Mouse (Mus musculus) retina, adult 2 months (tissue): ENCODE measurements at regions not wholly inside any gene's neighbourhood (a gene's known extent, or its start where the extent isn't known, plus 50 kb on each side); places are given as distances from the start of the nearest gene placed in this dataset.

ENCODE experiments used
- DNase-seq: peaks from one replicate; pipeline ENCODE4 v3.0.0-alpha.2; 2012; ENCODE audit warnings: low read depth, low spot score

- DNase-seq, result no peak
Observed at GRCm38 (mm10) chr15:57187840-57188457, 289.5 kb downstream of the Slc22a22 start.

DNA sequence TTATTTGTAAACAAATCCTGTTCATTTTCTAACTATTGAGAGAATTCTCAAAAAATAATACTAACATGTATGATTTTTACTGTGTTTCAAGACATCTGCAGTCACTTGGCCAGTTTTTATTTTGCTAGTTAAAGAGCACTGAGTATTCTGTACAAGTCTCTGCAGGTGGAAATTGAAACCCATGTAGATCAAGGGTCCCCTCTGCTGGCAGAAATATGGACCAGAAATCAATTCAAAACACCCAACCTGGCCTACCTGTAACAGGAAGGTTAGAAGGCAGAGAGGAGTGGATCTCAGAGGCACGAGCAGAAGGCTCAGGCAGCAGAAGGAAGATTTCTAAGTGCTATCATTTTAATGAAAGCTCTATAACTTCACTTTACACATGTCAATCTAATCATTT is 298.3 kb downstream of the Slc22a22 start:
- no peak for DNase-seq

DNA sequence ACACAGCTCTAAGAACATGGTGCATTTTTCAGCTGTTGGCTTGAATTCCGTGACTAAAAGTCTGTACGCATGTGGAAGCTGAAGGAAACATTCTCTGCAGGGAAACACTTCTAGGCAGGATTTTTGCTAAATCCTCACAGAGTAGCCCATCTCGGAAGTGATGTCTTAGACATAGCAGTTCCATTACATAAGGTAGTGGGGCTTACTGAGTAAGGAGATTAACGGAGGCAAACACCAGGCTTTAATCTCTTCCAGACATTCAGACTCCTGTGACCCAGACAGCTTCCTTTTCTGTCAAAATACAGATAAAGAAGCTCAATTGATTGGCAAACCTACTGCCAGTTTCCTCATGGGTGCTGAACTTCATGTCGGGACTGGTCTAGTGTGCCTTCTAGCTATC is 304.7 kb downstream of the Slc22a22 start:
- DNase-seq, result peak; percentile 4

DNA sequence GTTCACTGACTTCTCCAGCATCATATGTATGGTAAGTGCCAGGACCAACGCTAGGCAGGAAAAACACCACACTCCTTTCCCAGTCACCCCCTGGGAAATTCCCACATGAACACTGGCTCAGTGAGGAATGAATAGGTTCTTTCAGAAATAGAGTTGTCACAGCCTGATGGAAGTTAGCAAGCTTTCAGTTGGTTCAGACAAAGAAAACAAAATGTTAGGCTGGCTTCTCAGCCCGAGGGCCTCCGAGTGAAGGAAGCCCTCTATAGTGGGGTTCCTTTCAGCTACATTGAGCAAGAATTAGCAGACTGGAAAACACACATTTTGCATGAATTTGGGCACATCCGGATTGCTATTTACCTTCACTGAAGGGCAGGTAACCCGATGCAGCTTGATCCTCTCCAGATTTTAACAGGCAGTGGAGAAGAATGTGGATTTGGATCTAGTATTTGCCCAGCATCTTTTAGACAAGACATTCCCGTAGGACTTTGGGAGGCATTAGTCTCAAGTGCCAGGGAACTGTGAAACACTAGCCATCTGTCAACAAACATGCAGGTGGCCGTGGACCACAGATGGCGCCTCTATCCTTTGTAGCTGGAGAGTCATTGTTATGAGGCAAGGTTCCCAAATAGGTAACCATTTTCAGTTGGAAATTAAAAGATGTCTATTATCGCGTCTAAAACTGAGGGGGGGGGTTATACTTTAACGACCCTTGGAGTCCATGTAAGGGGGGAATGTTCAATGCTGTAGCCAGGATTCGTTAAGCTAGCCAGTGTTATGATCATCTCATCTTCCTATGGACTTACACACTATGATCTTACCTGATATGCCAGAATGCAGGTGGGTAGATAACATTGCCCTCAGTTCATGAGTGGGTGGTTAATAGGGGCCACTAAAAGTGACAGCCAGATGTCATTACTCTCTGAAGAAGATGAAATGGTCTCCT is 314.8 kb downstream of the Slc22a22 start:
- no peak for DNase-seq

DNA sequence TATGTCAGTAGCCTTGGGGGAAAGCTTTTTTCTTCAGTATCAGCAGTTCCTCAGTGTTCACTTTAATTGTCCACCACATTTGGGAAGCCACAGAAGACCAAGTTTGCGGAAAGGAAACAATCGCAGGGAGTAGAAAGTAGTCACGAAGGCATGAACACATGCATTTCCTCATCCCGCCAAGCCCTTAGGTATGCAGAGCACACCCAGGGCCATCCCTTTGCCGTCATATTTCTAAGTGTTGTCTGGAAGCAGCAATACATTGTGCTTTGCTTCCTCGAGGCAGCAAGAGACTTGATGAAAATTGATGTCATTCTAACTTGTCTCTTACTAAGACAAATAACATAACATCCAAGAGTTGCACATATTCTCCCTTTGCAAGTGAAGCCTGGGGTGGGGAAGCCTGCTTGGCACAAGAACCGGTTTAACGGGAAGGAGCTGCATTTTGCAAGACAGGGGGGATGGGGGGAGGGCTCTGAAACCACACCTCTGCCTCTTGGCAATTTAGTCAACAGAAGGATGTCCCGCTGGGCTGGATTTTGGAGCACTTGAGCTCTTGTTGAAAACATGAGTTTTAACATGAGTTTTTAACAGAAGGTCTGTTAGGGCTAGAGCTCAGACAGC is 337.2 kb downstream of the Slc22a22 start:
- no peak for DNase-seq

DNA sequence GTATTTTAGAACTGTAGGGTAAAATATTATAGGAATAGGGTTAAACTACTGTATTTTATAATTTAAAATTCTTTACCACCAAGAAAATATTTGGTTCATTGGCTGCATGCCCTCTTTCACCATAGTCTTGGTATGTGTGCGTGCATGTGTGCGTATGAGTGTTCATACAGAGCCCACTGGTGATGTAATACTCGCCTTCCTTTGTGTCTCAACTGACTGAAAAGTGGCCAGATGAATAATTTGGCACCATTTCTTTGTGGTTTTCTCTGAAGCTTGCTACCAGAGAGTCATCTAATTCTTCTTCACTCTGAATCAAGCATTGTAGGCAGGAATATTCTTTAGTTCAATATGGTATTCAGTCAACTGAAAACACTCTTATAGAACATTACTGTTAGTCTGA is 372.7 kb downstream of the Slc22a22 start:
- DNase-seq, result no peak

DNA sequence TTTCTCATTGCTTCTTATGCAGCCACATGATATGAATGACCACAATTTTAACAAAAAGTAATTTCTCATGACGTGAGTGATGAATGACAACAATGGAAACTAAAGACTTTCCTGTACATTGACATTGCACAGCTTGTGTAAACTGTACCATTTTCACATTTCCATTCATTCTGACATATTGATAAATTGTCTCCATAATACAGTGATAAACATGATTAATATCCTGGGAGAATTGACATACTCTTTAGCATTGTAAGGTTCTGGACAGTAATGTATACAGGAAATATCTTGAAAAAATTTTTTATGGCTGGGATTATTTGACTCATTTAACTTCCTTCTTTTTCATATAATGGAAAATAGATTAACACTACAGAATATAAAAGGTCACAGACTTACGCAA is 380.1 kb downstream of the Slc22a22 start:
- DNase-seq, result no peak

DNA sequence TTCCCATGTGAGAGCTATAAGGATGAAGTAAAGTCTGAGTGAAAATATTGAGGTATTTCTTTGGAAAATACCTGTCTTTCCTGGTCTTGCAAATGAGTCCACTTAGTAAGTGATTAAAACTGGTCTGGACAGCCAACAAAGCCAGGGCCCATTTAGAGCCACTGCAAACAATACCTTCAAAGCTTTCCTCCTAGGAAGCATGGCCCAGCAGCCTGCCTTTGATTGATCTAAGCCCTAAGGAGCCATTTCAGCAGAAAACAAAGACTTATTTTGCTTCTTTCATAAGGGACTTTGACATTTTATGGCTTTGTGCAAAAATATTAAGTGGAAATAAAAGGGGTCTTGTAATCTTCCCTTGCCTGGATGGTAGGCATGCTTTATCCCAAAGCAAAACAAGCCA is 397.6 kb downstream of the Slc22a22 start:
- no peak for DNase-seq

GRCm38 (mm10) chr15:57073776-57074175 is 403.6 kb downstream of the Slc22a22 start:
- no peak for DNase-seq

GRCm38 (mm10) chr15:57061502-57061901 is 415.9 kb downstream of the Slc22a22 start:
- no peak for DNase-seq

GRCm38 (mm10) chr15:57059550-57060195 is 417.8 kb downstream of the Slc22a22 start:
- no peak for DNase-seq

DNA sequence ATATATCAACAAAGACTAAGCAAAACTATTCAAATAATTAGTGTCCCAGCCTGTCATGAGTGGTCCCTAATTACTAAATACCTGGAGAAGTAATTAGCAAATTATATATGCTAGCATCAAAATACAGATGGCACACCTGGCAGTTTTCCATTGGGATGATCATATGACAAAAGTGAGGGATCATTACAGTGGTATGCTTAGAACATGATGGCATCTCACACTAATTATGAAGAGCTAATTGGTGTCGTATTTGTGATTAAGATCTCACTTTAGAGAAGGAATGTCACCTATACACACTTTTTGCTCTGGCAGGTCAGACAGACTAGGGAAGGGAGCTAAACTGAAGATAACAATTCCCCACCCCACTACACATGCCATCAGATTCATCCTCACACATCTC is 425.1 kb downstream of the Slc22a22 start:
- DNase-seq, result no peak

DNA sequence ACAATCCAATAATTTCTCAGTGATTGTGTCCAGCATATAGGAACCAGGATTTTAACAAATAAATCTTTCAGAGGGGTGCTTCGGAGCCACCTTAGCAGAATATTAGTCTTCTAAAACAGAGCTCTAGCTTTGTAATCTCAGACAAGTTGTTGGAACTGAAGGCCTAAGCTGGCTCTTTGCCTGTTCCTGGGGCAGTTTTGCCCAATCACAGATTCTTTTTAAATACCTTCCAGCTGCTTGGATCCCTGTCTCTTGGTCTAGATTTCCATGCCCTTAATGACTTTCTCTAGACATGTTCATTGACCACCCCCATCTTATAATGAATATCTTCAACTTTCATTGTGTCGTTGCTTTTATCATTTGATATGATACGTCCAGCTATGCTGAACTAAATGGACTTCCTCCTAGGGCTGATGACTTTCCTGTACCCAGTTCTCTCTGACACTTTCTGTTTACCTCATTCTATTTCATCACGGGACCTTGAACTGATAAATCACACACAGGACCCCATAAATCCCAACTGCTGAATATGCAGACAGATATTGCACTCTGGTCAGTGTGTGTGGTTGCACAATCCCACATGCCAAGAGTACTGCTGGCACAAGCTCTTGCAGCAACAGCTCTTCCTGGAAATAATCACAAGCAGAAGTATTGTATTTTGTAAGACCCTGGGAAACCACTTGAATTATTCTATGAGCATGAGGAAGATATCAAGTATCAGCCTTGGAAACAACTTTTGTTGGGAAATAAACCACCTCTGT is 440.4 kb downstream of the Slc22a22 start:
- no peak for DNase-seq

- DNase-seq, result no peak
Observed at GRCm38 (mm10) chr15:57033012-57033411, 444.4 kb downstream of the Slc22a22 start.
